Mouse (Mus musculus) intestine, embryonic 15.5 days (tissue): ENCODE data around the gene Nol7. TPM values are rescaled to one million over a fixed set of nuclear protein-coding genes. Genes with fewer than 3 reads are reported as not detected.

Source experiments
- ATAC-seq: fragments of 200-750 bp; cut with Nextera tagmentation; 2 replicates; pipeline ENCODE4 v1.8.0; 2017; ENCODE audit warnings: moderate TSS enrichment, moderate library complexity
- H3K27ac ChIP-seq: fragments of 300-500 bp; sonication (generic); 2 replicates; pipeline ENCODE4 v1.5.1; 2015; ENCODE audit warnings: mild to moderate bottlenecking, inconsistent platforms
- H3K27me3 ChIP-seq: fragments of 300-500 bp; sonication (generic); replicated peaks from 2 replicates; pipeline ENCODE4 v1.6.1; 2015; ENCODE audit warnings: inconsistent platforms
- H3K36me3 ChIP-seq: fragments of 300-500 bp; sonication (generic); 2 replicates; pipeline ENCODE4 v1.6.1; 2015; ENCODE audit warnings: inconsistent platforms
- H3K4me1 ChIP-seq: fragments of 300-500 bp; sonication (generic); replicated peaks from 2 replicates; pipeline ENCODE4 v1.6.1; 2015; ENCODE audit warnings: inconsistent platforms
- H3K4me2 ChIP-seq: fragments of 300-500 bp; sonication (generic); replicated peaks from 2 replicates; pipeline ENCODE4 v1.6.1; 2015; ENCODE audit warnings: mild to moderate bottlenecking, inconsistent platforms
- H3K4me3 ChIP-seq: fragments of 300-500 bp; sonication (generic); replicated peaks from 2 replicates; pipeline ENCODE4 v1.5.1; 2015; ENCODE audit warnings: inconsistent platforms
- H3K9ac ChIP-seq: fragments of 300-500 bp; sonication (generic); 2 replicates; pipeline ENCODE4 v1.6.1; 2015; ENCODE audit warnings: inconsistent platforms
- H3K9me3 ChIP-seq: fragments of 300-500 bp; sonication (generic); 2 replicates; pipeline ENCODE4 v1.6.1; 2016; ENCODE audit warnings: inconsistent platforms
- WGBS: fragments of 180-500 bp; shearing (Covaris S2); methylation state at CpG from one replicate; pipeline ENCODE4 v1.1.7; 2015; 5-methylcytosine and 5-hydroxymethylcytosine counted together
- polyA plus RNA-seq: library from polyadenylated mRNA; unstranded; fragments of >200 nt; fragmentation: Nextera tagmentation; extraction: Ambion mirVana; gene quantifications from 2 replicates; pipeline ENCODE4 v1.2.1, GENCODE M21; 2015

Nol7 gene
- polyA plus RNA-seq, 1 experiment from 2014 or later: 150 TPM

DNA sequence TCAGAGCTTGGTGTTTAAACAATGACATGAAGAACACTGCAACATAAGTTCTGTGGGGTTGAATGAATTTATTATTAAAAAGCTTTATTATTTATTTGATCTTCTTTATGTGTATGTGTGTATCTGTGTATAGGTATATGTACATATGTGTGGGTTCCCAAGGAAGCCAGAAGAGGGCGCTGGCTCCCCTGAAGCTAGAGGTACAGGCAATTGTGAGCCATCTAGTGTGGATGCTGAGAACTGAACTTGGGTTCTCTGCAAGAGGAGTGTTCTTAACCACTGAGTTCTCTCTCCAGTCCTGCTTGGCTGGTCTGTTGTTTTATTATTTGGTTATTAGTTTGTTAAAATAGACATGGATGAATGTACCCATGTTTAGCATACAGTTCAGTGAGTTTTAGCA lies 25.3 kb upstream of the Nol7 start:
- no peak for ATAC-seq
- Histone ChIP-seq H3K27ac (no peak overlapping the region), H3K4me1 (no peaks in the 10 kb centered on the region), H3K4me3 (no peak overlapping the region), H3K27me3 (no peaks in the 10 kb centered on the region), H3K9ac (no peak overlapping the region), H3K4me2 (no peak overlapping the region), H3K9me3 (no peaks in the 10 kb centered on the region), H3K36me3 (peaks cover 21% of the 10 kb centered on the region)
- 78% methylated on average over 1 of the region's 1 CpGs for WGBS

DNA sequence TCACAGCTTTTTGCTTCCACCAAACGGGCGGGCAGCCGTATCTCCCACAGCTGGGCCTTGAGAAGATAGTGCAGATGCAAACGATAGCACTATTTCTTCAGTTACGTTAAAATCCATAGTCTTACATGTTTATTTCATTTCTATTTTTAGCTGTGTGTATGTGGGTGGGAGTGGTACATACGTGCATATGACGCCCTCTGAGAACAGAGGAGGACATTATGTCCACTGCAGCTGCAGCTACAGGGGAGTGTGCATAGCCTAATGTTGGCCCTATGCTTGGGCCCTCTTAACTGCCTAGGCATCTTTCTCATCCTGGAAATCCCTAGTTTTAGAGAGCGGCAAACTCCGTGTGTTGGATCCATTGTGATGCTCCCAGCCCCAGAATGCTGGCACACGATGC lies 24.0 kb upstream of the Nol7 start:
- no peak for ATAC-seq
- no peak overlapping the region for H3K9ac ChIP-seq
- no peak overlapping the region for H3K4me3 ChIP-seq
- no peaks in the 10 kb centered on the region for H3K4me1 ChIP-seq
- H3K27me3 ChIP-seq: no peaks in the 10 kb centered on the region
- 81% methylated on average over 10 of the region's 10 CpGs for WGBS
- no peak overlapping the region for H3K4me2 ChIP-seq
- no peaks in the 10 kb centered on the region for H3K9me3 ChIP-seq
- peaks cover 22% of the 10 kb centered on the region for H3K36me3 ChIP-seq
- H3K27ac ChIP-seq: no peak overlapping the region

- Histone ChIP-seq H3K4me2 (no peak overlapping the region), H3K4me1 (no peaks in the 10 kb centered on the region), H3K27me3 (no peaks in the 10 kb centered on the region), H3K27ac (no peak overlapping the region), H3K9ac (no peak overlapping the region), H3K4me3 (no peak overlapping the region), H3K36me3 (peaks cover 22% of the 10 kb centered on the region), H3K9me3 (no peaks in the 10 kb centered on the region)
- no peak for ATAC-seq
- 65% methylated on average over 2 of the region's 2 CpGs for WGBS
Observed at GRCm38 (mm10) chr13:43374918-43375432, 23.2 kb upstream of the Nol7 start.

GRCm38 (mm10) chr13:43379989-43380388 lies 18.2 kb upstream of the Nol7 start:
- no peak overlapping the region for H3K9ac ChIP-seq
- no peaks in the 10 kb centered on the region for H3K4me1 ChIP-seq
- H3K36me3 ChIP-seq: peaks cover 10% of the 10 kb centered on the region; the same call in 1 of the 2 replicates
- no peak overlapping the region for H3K27ac ChIP-seq
- H3K4me2 ChIP-seq: no peak overlapping the region
- no peak for ATAC-seq
- H3K27me3 ChIP-seq: no peaks in the 10 kb centered on the region
- no peak overlapping the region for H3K4me3 ChIP-seq
- H3K9me3 ChIP-seq: no peaks in the 10 kb centered on the region
- WGBS: 65% methylated on average over 3 of the region's 3 CpGs

- no peak overlapping the region for H3K4me2 ChIP-seq
- no peak overlapping the region for H3K27ac ChIP-seq
- peaks cover 3% of the 10 kb centered on the region; the same call in 1 of the 2 replicates for H3K36me3 ChIP-seq
- H3K4me1 ChIP-seq: no peaks in the 10 kb centered on the region
- no peaks in the 10 kb centered on the region for H3K9me3 ChIP-seq
- ATAC-seq: no peak
- H3K9ac ChIP-seq: no peak overlapping the region
- H3K4me3 ChIP-seq: no peak overlapping the region
- 95% methylated on average over 10 of the region's 10 CpGs for WGBS
- no peaks in the 10 kb centered on the region for H3K27me3 ChIP-seq
Observed at GRCm38 (mm10) chr13:43385321-43385720, 12.9 kb upstream of the Nol7 start.

DNA sequence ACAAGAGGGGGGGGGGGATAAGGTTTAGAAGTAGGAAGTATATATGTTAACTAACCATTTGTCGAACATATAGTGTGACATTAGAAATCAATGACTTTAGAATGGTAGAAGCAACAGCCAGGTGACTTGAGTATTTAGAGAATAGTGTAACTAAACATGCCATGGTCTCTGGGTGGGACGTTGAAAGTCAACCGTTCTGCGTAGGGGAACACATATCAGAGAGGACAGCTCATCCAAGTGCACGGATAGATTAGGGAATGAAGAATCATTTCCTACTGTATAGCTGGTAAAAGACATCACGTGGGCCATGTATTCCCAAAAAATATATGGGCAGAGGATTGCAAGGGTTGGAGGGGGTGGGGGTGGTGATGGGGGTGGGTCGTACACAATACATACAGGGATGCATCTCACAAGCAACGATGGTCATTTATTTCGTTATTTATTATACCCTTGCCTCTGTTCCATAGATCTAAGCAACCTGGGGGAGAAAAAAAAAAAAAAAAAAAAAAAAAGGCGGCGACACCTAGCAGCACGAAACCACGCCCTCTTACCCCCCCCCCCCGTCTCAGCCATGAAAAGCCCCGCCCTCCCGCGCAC lies 392 bp upstream of the Nol7 start:
- 44% methylated on average over 16 of the region's 17 CpGs for WGBS
- Histone ChIP-seq H3K36me3 (peaks cover 9% of the 10 kb centered on the region; the same call in 1 of the 2 replicates), H3K27ac (no peak overlapping the region), H3K4me3 (peak overlapping the region; percentile 87), H3K9ac (no peak overlapping the region), H3K27me3 (no peaks in the 10 kb centered on the region), H3K4me1 (peaks cover 8% of the 10 kb centered on the region; the same call in 1 of the 2 replicates), H3K4me2 (peak overlapping the region; percentile 68), H3K9me3 (no peaks in the 10 kb centered on the region)
- ATAC-seq: no peak

- ATAC-seq: no peak
- Histone ChIP-seq H3K9ac (no peak overlapping the region), H3K4me3 (peak overlapping the region; percentile 87), H3K27me3 (no peaks in the 10 kb centered on the region), H3K27ac (no peak overlapping the region), H3K9me3 (no peaks in the 10 kb centered on the region), H3K4me2 (peak overlapping the region; percentile 68), H3K36me3 (peaks cover 3% of the 10 kb centered on the region; the same call in 1 of the 2 replicates), H3K4me1 (peaks cover 8% of the 10 kb centered on the region; the same call in 1 of the 2 replicates)
- 82% methylated on average over 5 of the region's 5 CpGs for WGBS
Observed at GRCm38 (mm10) chr13:43399576-43399975, 1.4 kb downstream of the Nol7 start.

DNA sequence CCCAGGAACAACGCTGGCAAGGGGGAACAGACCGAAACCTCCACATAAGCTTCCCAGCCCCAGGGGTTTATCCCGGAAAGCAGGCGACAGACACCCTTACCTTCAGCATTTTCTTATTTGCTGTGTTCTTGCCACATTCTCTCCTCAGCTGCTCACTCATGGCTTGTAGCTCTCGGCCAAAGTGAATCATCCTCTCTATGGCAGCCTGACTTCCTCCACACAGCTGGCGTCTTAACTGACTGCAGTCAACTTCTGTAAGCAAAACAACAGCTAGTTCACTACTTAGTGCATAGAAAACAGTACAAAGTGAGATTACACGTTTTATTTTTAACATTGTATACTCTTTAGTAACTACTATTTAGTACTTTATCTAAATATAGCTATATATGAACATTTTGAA lies 14.1 kb downstream of the Nol7 start:
- no peak for ATAC-seq
- Histone ChIP-seq H3K4me2 (no peak overlapping the region), H3K27me3 (no peaks in the 10 kb centered on the region), H3K9ac (no peak overlapping the region), H3K4me1 (no peaks in the 10 kb centered on the region), H3K4me3 (no peak overlapping the region), H3K27ac (no peak overlapping the region), H3K9me3 (no peaks in the 10 kb centered on the region), H3K36me3 (peaks cover 21% of the 10 kb centered on the region)
- 87% methylated on average over 7 of the region's 7 CpGs for WGBS

- Histone ChIP-seq H3K4me1 (no peaks in the 10 kb centered on the region), H3K27ac (no peak overlapping the region), H3K4me3 (no peak overlapping the region), H3K9ac (no peak overlapping the region), H3K4me2 (no peak overlapping the region), H3K27me3 (no peaks in the 10 kb centered on the region), H3K36me3 (peaks cover 23% of the 10 kb centered on the region), H3K9me3 (no peaks in the 10 kb centered on the region)
- ATAC-seq: no peak
- WGBS: 91% methylated on average over 2 of the region's 2 CpGs
Observed at GRCm38 (mm10) chr13:43413611-43414010, 15.4 kb downstream of the Nol7 start.

DNA sequence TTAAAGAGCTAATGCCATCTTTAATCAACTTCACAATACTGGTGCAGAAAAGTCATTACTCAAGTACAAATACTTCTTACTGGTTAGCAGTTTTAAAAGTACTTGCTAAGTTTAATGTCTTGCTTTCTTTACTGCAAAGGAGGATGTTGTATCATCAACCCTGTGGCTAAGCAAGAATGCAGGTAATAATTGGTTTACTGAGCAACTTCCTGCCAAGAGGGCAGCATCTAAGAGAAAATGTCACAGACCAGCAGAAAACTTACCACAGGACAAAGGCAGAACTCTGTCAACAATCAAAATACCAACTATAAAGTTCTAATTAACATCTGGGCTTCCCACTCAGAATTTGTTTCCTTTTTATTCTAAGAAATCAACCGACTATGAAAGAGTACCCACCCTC lies 17.1 kb downstream of the Nol7 start:
- Histone ChIP-seq H3K4me2 (no peak overlapping the region), H3K27me3 (no peaks in the 10 kb centered on the region), H3K4me3 (no peak overlapping the region), H3K9ac (no peak overlapping the region), H3K9me3 (no peaks in the 10 kb centered on the region), H3K27ac (no peak overlapping the region), H3K36me3 (peaks cover 29% of the 10 kb centered on the region), H3K4me1 (no peaks in the 10 kb centered on the region)
- no peak for ATAC-seq
- WGBS: 87% methylated on average over 1 of the region's 1 CpGs

- no peak overlapping the region for H3K9ac ChIP-seq
- H3K27ac ChIP-seq: no peak overlapping the region
- no peaks in the 10 kb centered on the region for H3K4me1 ChIP-seq
- 84% methylated on average over 4 of the region's 4 CpGs for WGBS
- no peaks in the 10 kb centered on the region for H3K9me3 ChIP-seq
- peaks cover 8% of the 10 kb centered on the region; the same call in 1 of the 2 replicates for H3K36me3 ChIP-seq
- H3K4me3 ChIP-seq: no peak overlapping the region
- no peaks in the 10 kb centered on the region for H3K27me3 ChIP-seq
- ATAC-seq: no peak
- H3K4me2 ChIP-seq: no peak overlapping the region
Observed at GRCm38 (mm10) chr13:43428436-43428835, 30.2 kb downstream of the Nol7 start.

DNA sequence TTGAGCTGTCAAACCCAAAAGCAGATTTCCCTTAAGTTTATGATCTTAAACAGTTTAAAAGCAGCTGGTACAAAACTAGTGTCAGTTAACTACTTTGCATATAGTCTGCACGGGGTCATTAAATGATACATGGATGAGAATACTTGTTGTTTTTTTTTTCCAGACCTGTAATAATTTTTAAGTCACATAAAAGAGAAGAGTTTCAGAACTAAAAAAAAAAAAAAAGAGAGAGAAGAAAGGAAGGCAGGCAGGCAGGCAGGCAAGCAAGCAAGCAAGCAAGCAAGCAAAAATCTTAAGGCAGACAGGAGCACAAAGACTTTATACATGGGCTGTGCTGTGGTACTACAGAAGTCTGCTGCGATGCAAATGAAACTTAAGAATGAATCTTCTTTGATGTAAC lies 35.2 kb downstream of the Nol7 start:
- Histone ChIP-seq H3K4me2 (no peak overlapping the region), H3K4me3 (no peak overlapping the region), H3K27me3 (no peaks in the 10 kb centered on the region), H3K36me3 (peaks cover 6% of the 10 kb centered on the region; the same call in 1 of the 2 replicates), H3K9ac (no peak overlapping the region), H3K4me1 (no peaks in the 10 kb centered on the region), H3K27ac (no peak overlapping the region), H3K9me3 (no peaks in the 10 kb centered on the region)
- no peak for ATAC-seq
- 82% methylated on average over 2 of the region's 2 CpGs for WGBS

DNA sequence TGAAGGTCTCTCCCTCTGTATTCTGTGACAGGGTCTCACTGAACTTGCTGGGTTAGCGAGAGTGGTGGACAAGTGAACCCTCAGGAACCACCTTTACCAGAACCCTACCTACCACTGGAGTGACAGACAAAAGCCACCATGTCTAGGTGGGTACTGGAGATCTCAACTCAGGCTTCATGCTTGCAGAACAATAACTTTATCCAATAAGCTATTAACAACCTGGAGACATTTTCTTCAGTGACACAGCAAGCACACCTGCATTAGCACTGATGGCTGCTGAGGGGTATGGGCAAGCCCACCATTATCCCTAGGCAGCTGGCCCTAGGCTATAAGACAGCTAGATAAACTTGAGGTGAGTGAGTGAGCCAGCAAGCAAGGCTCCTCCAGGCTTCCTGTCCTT lies 42.2 kb downstream of the Nol7 start:
- Histone ChIP-seq H3K4me1 (no peaks in the 10 kb centered on the region; the same call in 1 of the 2 replicates), H3K9me3 (no peaks in the 10 kb centered on the region), H3K4me2 (no peak overlapping the region), H3K36me3 (no peaks in the 10 kb centered on the region), H3K27ac (no peak overlapping the region), H3K4me3 (no peak overlapping the region), H3K9ac (no peak overlapping the region), H3K27me3 (no peaks in the 10 kb centered on the region)
- WGBS: 97% methylated on average over 1 of the region's 1 CpGs
- ATAC-seq: no peak
